Mouse (Mus musculus) C2C12 (cell line): ENCODE results near the gene Tnks2.

Experiments used
- CTCF ChIP-seq: IDR thresholded peaks from one replicate; pipeline ENCODE4 v1.5.1; 2011; ENCODE audit not compliant: control insufficient read depth, insufficient read depth, insufficient read length
- MAX ChIP-seq: IDR thresholded peaks from one replicate; pipeline ENCODE4 v1.6.1; 2011; ENCODE audit warnings: mild to moderate bottlenecking, control low read depth
- MYOD1 ChIP-seq: IDR thresholded peaks from one replicate; pipeline ENCODE4 v1.6.1; 2011; ENCODE audit warnings: low read depth; ENCODE audit not compliant: control insufficient read depth, insufficient read length
- MYOG ChIP-seq: IDR thresholded peaks from one replicate; pipeline ENCODE4 v1.6.1; 2011; ENCODE audit not compliant: control insufficient read depth, insufficient read length; ENCODE audit errors: extremely low read depth
- USF1 ChIP-seq: IDR thresholded peaks from one replicate; pipeline ENCODE4 v1.6.1; 2011; ENCODE audit warnings: low read depth, mild to moderate bottlenecking, control low read depth, moderate library complexity

DNA sequence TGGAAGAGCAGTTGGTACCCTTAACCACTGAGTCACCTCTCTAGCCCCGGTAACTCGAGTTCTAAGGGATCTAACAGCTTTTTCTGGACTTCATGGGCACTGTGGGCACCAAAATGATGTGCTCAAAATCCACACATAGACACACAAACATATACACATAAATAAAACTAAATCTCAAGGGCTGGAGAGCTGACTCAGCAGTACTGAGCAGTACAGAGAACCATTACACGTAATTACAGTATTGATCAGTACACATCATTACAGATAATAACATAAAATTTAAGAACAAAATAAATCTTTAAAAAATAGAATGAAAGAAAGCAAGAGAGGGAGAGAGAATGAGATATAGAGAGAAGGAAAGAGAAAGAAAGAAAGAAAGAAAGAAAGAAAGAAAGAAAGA lies 75.1 kb downstream of the Tnks2 start:
- no peak for TF ChIP-seq CTCF
- TF ChIP-seq MAX, result no peak
- TF ChIP-seq USF1, result no peak
- no peak for TF ChIP-seq MYOG
- TF ChIP-seq MYOD1, result no peak
